Mouse (Mus musculus) kidney, embryonic 15.5 days (tissue): ENCODE measurements around the gene Pkib. TPM values are rescaled to one million over a fixed set of nuclear protein-coding genes. Genes with fewer than 3 reads are reported as not detected.

Experiments used
- ATAC-seq: fragments of 200-750 bp; cut with Nextera tagmentation; replicated peaks from 2 replicates; pipeline ENCODE4 v1.8.0; 2017; ENCODE audit warnings: moderate TSS enrichment; ENCODE audit not compliant: low FRiP score
- H3K27ac ChIP-seq: fragments of 300-500 bp; sonication (generic); 2 replicates; pipeline ENCODE4 v1.5.1; 2015; ENCODE audit warnings: mild to moderate bottlenecking, inconsistent platforms
- H3K27me3 ChIP-seq: fragments of 300-500 bp; sonication (generic); 2 replicates; pipeline ENCODE4 v1.6.1; 2015; ENCODE audit warnings: inconsistent platforms
- H3K36me3 ChIP-seq: fragments of 300-500 bp; sonication (generic); 2 replicates; pipeline ENCODE4 v1.6.1; 2015; ENCODE audit warnings: inconsistent platforms
- H3K4me1 ChIP-seq: fragments of 300-500 bp; sonication (generic); 2 replicates; pipeline ENCODE4 v1.6.1; 2015; ENCODE audit warnings: inconsistent platforms
- H3K4me2 ChIP-seq: fragments of 300-500 bp; sonication (generic); 2 replicates; pipeline ENCODE4 v1.6.1; 2015; ENCODE audit warnings: moderate library complexity, mild to moderate bottlenecking, inconsistent platforms
- H3K4me3 ChIP-seq: fragments of 300-500 bp; sonication (generic); replicated peaks from 2 replicates; pipeline ENCODE4 v1.5.1; 2015; ENCODE audit warnings: mild to moderate bottlenecking, inconsistent platforms
- H3K9ac ChIP-seq: fragments of 300-500 bp; sonication (generic); 2 replicates; pipeline ENCODE4 v1.6.1; 2015; ENCODE audit warnings: mild to moderate bottlenecking, inconsistent platforms
- H3K9me3 ChIP-seq: fragments of 300-500 bp; sonication (generic); replicated peaks from 2 replicates; pipeline ENCODE4 v1.6.1; 2016; ENCODE audit warnings: inconsistent platforms
- WGBS: fragments of 180-500 bp; shearing (Covaris S2); methylation state at CpG from one replicate; pipeline ENCODE4 v1.1.7; 2015; ENCODE audit warnings: mixed read lengths; 5-methylcytosine and 5-hydroxymethylcytosine counted together
- polyA plus RNA-seq: library from polyadenylated mRNA; unstranded; fragments of >200 nt; fragmentation: Nextera tagmentation; extraction: Ambion mirVana; gene quantifications from 2 replicates; pipeline ENCODE4 v1.2.1, GENCODE M21; 2015

Gene Pkib
- 4.4 and 4.6 TPM in 2 replicates for polyA plus RNA-seq

DNA sequence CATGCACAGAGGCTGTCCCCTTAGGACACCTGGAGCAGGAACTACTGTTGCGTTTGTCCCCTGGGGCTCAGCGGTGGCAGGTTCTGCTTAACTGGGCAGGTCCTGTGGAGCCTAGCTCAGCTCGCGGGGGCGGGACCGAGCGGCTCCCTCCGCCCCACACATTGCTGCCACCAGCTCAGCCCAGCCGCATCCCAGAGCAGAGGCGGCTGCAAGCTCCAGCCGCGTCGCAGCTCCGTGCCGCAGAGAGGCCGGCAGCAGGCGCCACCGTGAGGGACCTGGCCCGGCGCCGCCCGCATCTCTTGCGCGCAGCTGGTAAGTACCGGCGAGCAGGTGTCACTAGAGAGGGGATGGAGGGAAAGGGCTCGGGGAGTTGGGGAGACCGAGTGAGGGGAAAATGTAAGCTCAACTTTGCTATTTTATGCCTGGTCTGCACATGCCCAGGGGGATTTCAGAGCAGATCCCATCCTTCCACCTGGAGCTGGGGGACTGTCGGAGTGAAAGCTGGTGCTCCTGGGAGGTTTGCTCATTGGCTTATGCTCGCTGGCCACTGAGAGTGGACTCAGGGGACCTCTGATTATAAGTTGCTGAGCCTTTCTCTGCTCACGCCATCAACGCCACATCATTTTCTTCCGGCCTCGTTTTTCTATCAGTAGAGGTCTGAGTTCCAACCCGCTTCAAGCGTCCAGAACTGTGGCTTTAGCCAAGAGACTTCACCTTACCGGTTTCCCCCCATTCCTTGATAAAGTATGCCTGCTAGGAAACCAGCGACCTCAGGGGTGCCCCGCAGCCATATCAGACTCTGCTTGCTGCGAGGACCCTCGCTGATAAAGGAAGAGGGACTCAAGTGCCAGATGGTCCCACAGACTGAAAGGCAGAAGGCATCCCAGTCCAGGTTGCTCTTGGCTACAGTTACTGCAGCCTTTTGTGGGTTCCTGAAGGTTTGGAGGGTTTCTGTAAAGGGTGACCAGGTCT lies at the start of gene Pkib:
TSS of gene Pkib (plus strand) at position 86 of the 972 bp plus-strand sequence.
- Histone ChIP-seq H3K4me2 (peak within 1 kb of the TSS; percentile 81), H3K4me1 (peaks cover 11% of the 10 kb centered on the region), H3K9ac (peak within 1 kb of the TSS; percentile 3), H3K27me3 (peaks cover 14% of the 10 kb centered on the region), H3K27ac (0 out of 2 replicates have a peak within 1 kb of the TSS, but pooled peaks have one; percentile 22), H3K9me3 (no peaks in the 10 kb centered on the region), H3K36me3 (no peaks in the 10 kb centered on the region), H3K4me3 (peak within 1 kb of the TSS; percentile 45)
- peak; percentile 99 for ATAC-seq
- 2% methylated on average over 41 of the region's 41 CpGs for WGBS

DNA sequence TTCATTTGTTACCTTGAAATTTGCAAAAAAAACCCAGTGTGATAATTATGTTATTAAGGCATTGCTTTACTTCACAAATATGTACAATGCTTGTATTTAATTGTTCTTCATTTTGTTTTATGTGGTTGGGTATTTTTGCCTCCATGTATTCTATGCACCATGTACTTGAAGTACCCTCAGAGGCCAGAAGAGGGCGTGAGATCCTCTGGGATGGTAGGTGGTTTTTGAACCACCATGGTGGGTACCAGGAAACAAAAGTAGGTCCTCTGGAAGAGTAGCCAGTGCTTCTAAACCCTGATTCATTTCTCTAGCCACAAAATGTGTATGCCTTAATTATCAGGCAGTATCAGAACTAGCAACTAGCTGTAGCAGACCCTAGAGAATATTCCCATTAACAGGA lies 47.9 kb upstream of the Pkib start:
- H3K4me1 ChIP-seq, result no peaks in the 10 kb centered on the region
- no peaks in the 10 kb centered on the region for H3K27me3 ChIP-seq
- no peak overlapping the region for H3K4me2 ChIP-seq
- no peak overlapping the region for H3K9ac ChIP-seq
- H3K36me3 ChIP-seq, result no peaks in the 10 kb centered on the region
- no peak overlapping the region for H3K4me3 ChIP-seq
- H3K27ac ChIP-seq, result no peak overlapping the region
- no peaks in the 10 kb centered on the region; the same call in 1 of the 2 replicates for H3K9me3 ChIP-seq
- ATAC-seq, result no peak
- WGBS, result 47% methylated on average over 1 of the region's 1 CpGs

DNA sequence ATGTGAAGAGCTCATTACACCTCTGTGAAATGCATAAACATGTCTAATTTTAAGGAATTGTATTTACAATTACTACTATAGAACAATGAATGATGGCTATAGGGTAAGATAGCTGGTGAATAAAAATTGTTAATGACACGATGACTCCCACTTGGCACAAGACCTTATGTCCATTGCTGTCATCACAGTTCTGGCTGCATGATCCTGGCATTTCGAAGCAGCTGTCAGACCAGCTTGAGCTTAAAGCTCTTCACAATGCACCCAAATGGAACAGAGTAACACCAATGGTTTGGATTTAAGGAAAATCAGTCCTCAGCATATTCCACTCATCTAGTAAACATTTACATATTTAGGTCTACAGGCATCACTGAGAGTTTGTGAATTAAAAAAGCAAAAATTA lies 37.5 kb upstream of the Pkib start:
- 79% methylated on average over 2 of the region's 2 CpGs for WGBS
- Histone ChIP-seq H3K36me3 (no peaks in the 10 kb centered on the region), H3K9ac (no peak overlapping the region), H3K4me3 (no peak overlapping the region), H3K27ac (no peak overlapping the region), H3K27me3 (no peaks in the 10 kb centered on the region), H3K4me2 (no peak overlapping the region), H3K9me3 (no peaks in the 10 kb centered on the region), H3K4me1 (no peaks in the 10 kb centered on the region)
- ATAC-seq, result no peak

DNA sequence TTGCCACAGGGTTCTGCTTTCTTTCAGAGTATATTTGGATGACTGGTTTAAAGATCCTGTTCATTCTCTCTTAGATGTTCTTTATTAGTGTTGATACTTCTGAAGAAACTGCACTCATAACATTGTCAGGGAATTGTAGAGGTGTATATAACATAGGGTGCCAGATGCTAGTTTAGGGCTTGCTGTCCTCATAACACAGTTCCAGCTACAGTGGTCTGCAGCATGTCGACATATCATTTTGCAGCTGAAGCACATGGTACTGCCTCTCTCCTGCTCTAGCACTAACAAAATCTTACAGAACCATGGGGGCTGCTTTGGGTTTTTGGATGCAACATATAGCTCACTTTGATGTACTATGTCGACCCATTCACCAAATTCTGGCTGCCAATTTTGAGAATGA lies 34.6 kb upstream of the Pkib start:
- WGBS, result 78% methylated on average over 2 of the region's 2 CpGs
- H3K36me3 ChIP-seq, result no peaks in the 10 kb centered on the region
- H3K4me1 ChIP-seq, result no peaks in the 10 kb centered on the region

DNA sequence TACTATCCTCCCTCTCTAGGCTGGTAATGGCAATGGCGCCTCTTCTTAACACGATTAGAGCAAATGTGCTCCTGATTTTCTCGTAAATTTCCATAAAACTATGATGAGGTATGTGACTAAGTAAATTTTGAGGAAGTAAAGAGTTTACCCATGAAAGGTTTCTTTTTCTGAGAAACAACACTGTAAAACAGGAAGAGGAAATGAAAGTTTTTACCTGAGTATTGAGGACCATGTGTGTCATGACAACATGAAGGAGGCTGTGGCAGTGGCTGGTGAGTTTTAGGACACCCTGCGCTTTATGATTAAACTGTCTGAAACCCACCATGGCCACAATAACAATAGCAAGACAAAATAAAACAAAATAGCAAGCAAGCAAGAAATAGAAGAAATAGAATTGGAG lies 28.8 kb upstream of the Pkib start:
- Histone ChIP-seq H3K27me3 (no peaks in the 10 kb centered on the region), H3K9ac (no peak overlapping the region), H3K4me3 (no peak overlapping the region), H3K9me3 (no peaks in the 10 kb centered on the region), H3K4me1 (no peaks in the 10 kb centered on the region), H3K36me3 (no peaks in the 10 kb centered on the region), H3K4me2 (no peak overlapping the region), H3K27ac (no peak overlapping the region)
- no peak for ATAC-seq
- 86% methylated on average over 4 of the region's 4 CpGs for WGBS

More for the DNA sequence above, 34.6 kb upstream of the Pkib start:
- no peak overlapping the region for H3K4me3 ChIP-seq
- H3K27me3 ChIP-seq, result no peaks in the 10 kb centered on the region
- ATAC-seq, result no peak
- H3K9ac ChIP-seq, result no peak overlapping the region
- no peak overlapping the region for H3K4me2 ChIP-seq
- H3K9me3 ChIP-seq, result no peaks in the 10 kb centered on the region
- no peak overlapping the region for H3K27ac ChIP-seq

DNA sequence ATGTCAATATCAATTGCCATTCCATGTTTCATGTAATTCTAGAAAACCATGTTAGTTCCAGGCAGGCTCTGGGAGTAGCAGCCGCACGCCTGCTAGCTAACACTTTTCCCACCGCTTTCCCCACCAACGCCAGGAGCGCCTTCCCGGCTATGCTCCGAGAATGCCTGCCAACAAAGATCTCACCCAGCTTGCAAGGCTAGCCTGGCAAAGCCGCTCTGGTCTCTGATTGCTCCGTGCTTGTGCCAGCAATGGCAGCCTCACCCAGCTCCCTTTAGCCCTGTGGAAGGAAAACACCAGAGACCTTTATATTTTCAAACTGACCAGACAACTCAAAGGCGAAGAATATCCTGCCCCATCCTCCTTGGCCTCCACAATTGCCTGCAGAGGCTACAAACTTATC lies 8.5 kb upstream of the Pkib start:
- Histone ChIP-seq H3K9ac (no peak overlapping the region), H3K9me3 (no peaks in the 10 kb centered on the region), H3K27ac (no peak overlapping the region), H3K27me3 (no peaks in the 10 kb centered on the region), H3K4me2 (no peak overlapping the region), H3K4me1 (no peaks in the 10 kb centered on the region), H3K4me3 (no peak overlapping the region), H3K36me3 (no peaks in the 10 kb centered on the region)
- no peak for ATAC-seq
- WGBS, result 87% methylated on average over 10 of the region's 10 CpGs

DNA sequence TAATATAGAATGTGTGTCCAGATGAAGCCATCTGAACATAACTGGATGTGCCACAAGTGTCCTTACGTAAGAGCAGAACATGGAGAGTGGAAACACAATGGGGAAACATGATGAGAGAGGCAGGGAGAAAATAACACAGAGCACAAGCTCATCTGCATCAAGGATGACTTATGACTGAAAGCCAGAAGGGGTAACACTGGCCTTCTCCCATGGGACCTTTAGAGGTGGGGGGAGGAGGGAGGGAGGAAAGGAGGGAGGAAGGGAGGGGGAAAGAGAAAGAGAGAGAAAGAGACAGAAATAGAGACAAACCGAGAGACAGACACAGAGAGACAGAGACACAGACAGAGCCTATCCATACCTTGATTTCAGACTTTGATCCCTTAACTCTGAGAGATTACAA lies 4.0 kb upstream of the Pkib start:
- no peak overlapping the region for H3K27ac ChIP-seq
- 85% methylated on average over 2 of the region's 2 CpGs for whole genome bisulfite sequencing
- ATAC-seq, result no peak
- H3K4me1 ChIP-seq, result peaks cover 11% of the 10 kb centered on the region
- no peak overlapping the region for H3K9ac ChIP-seq
- H3K9me3 ChIP-seq, result no peaks in the 10 kb centered on the region
- no peak overlapping the region for H3K4me3 ChIP-seq
- peaks cover 11% of the 10 kb centered on the region for H3K27me3 ChIP-seq
- no peaks in the 10 kb centered on the region for H3K36me3 ChIP-seq
- no peak overlapping the region for H3K4me2 ChIP-seq

DNA sequence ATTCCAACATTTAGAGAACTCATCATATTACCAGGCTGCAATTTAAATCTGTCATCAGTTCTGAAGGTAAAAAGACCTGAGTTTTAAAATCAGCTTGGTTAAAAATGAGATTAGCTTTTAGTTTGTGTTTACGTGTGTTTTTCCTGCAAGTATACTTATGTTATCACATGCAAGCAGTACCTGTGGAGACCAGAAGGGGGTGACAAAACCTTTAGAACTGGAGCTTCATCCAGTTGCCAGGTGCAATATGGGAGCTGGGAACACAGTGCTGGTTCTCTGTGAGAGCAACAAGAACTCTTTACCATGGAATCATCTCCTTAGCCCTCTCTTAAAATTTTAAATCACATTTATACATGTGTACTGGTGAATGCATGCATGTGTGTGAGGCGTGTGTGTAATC lies 1.2 kb upstream of the Pkib start:
- Histone ChIP-seq H3K9ac (no peak overlapping the region), H3K4me2 (no peak overlapping the region), H3K4me1 (peaks cover 11% of the 10 kb centered on the region), H3K4me3 (no peak overlapping the region), H3K36me3 (no peaks in the 10 kb centered on the region), H3K27me3 (peaks cover 14% of the 10 kb centered on the region), H3K27ac (no peak overlapping the region), H3K9me3 (no peaks in the 10 kb centered on the region)
- 96% methylated on average over 2 of the region's 2 CpGs for WGBS
- no peak for ATAC-seq

DNA sequence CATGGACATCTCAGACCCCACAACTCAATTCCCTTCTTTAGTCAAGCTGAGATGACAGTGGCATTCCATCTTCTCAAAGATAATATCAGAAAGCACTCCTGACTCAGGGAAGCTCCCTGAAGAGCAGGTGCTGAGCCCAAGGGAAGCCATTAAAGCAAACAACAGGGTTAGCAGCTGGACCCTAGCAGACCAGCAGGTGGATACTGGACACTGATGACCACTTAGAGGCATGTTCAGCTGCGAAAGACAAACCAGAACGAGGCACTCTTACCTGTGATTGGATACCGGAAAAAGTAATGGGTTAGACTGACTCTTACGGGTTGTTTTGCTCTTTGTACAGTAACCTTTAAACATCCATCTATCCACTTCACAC lies 1.1 kb downstream of the Pkib start:
- Histone ChIP-seq H3K4me3 (peak overlapping the region; percentile 45), H3K36me3 (no peaks in the 10 kb centered on the region), H3K9ac (no peak overlapping the region), H3K27ac (no peak overlapping the region), H3K4me2 (peak overlapping the region; percentile 81), H3K4me1 (peaks cover 11% of the 10 kb centered on the region), H3K27me3 (peaks cover 14% of the 10 kb centered on the region), H3K9me3 (no peaks in the 10 kb centered on the region)
- 77% methylated on average over 4 of the region's 4 CpGs for WGBS
- ATAC-seq, result no peak

DNA sequence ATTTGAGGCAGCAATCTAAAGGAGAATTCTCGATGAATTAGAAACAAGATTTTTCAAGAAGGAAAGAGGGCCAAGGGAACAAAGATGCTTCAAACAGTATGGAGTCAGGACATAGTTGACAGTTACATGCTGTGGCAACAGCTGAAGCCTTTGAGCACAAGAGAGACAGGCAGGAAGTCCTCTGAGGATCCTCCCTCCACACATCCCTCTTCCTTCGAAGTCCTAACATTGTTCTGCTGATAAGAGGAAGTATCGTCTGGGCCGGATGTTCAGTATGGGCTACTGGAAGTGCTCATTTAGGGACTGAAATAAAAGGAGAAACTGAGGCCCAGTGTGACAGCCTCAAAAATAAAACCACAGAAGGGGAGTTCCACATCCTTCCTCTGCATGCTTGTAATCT lies 5.2 kb downstream of the Pkib start:
- Histone ChIP-seq H3K9me3 (no peaks in the 10 kb centered on the region), H3K4me3 (no peak overlapping the region), H3K27ac (no peak overlapping the region), H3K4me2 (no peak overlapping the region), H3K4me1 (peaks cover 6% of the 10 kb centered on the region), H3K27me3 (peaks cover 11% of the 10 kb centered on the region), H3K36me3 (no peaks in the 10 kb centered on the region), H3K9ac (no peak overlapping the region)
- ATAC-seq, result no peak
- WGBS, result 51% methylated on average over 4 of the region's 4 CpGs

DNA sequence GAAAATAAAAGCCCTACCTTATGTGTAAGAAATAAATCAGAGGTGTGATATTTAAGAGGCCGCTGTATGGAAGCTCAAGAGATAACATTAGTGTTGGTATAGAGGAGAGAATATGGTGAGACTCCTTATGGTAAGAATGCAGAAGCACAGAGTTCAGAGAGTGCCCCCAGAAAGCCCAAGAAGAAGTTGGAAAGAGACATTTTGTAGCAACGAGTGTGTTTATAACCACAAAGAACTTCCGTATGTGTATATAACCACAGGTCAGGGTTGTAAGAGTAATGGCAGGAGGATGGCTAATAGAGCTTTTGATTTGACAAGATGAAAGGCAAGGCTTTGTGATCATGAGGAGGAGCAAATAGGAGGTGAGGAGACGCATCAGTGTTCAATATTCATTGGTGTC lies 6.5 kb downstream of the Pkib start:
- no peak for ATAC-seq
- Histone ChIP-seq H3K4me2 (no peak overlapping the region), H3K4me3 (no peak overlapping the region), H3K36me3 (no peaks in the 10 kb centered on the region), H3K27me3 (no peaks in the 10 kb centered on the region), H3K4me1 (no peaks in the 10 kb centered on the region), H3K9me3 (no peaks in the 10 kb centered on the region), H3K27ac (no peak overlapping the region), H3K9ac (no peak overlapping the region)
- WGBS, result 85% methylated on average over 4 of the region's 4 CpGs

DNA sequence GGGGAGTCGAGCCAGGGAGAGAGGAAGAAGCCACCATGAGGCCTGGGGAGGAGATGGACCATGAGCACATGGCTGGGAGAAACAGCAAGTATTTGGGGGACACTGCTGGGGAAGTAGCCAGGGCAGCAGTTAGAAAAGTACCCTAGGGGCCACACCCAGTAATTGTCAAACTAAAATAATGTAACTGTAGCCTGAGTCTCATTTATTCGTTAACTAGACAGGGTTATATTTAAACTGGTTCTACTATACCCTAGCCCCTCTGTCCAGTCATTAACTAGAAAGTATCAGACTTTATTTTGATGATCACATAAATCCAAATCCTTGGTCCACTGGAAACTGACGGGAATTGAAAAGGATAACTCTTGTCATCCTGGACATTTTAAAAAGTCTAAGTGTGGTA lies 7.8 kb downstream of the Pkib start:
- ATAC-seq, result peak; percentile 66
- WGBS, result 59% methylated on average over 3 of the region's 3 CpGs
- Histone ChIP-seq H3K4me1 (no peaks in the 10 kb centered on the region), H3K27ac (no peak overlapping the region), H3K9ac (no peak overlapping the region), H3K4me3 (no peak overlapping the region), H3K27me3 (no peaks in the 10 kb centered on the region), H3K36me3 (no peaks in the 10 kb centered on the region), H3K4me2 (no peak overlapping the region), H3K9me3 (no peaks in the 10 kb centered on the region)
